Mouse (Mus musculus) embryonic fibroblast, embryonic 13.5 days (primary cell): Measurements from ENCODE around the gene Exph5.

Experiments used
- CTCF ChIP-seq: IDR thresholded peaks from 2 replicates; pipeline ENCODE4 v1.5.1; 2011; ENCODE audit warnings: mild to moderate bottlenecking, control low read depth, low read length, moderate library complexity, borderline replicate concordance; ENCODE audit not compliant: insufficient read depth
- POLR2A ChIP-seq: IDR thresholded peaks from 2 replicates; pipeline ENCODE4 v1.6.1; 2011; ENCODE audit warnings: low read depth, mild to moderate bottlenecking, control low read depth, low read length, moderate library complexity

DNA sequence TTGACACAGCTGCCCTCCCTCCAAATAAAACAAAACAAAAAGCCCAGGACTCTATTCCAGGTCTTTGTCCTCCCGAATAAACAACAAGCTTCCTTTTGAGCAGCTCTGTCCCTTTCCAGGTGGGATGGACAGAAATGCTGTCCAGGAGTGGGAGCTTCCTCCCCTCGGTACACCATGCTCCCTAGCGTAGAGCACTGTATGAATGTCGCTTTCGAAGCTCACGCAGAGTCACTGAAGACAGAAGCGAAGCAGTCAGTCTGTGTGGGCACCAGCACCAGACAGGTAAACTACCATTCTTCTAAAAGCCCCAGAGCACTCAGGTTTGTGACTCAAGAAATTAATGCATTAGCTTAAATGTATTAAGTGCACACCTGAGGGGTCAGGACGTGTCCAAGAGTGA, 20.2 kb downstream of the Exph5 start:
- no peak for TF ChIP-seq CTCF
- TF ChIP-seq POLR2A: no peak
